Mouse (Mus musculus) frontal cortex, postnatal 36 days (tissue): ENCODE measurements around the gene Picalm.
"Not testable (repeated sequence)": the region's sequence is repeated elsewhere in the genome, so short reads cannot be mapped to it uniquely, and the experiment has no call there.

ENCODE experiments used
- DNase-seq, 2 experiments: peaks; one replicate each; pipeline ENCODE4 v3.0.0; 2022; ENCODE audit warnings: low spot score in 2 of 2

Gene Picalm

DNA sequence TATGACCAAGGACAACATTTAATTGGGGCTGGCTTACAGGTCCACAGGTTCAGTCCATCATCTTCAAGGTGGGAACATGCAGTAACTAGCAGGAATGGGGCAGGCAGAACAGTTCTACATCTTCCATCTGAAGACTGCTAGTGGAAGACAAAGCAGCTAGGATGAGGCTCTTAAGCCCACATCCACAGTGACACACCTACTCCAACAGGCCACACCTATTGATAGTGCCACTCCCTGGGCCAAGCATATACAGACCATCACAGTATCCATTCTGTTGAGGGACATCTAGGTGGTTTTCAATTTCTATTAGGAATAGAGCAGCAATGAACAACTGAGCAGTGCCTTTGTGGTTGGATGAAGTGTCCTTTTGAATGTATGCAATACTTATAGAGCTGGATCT, 80.9 kb downstream of the Picalm start:
- no peak for DNase-seq

DNA sequence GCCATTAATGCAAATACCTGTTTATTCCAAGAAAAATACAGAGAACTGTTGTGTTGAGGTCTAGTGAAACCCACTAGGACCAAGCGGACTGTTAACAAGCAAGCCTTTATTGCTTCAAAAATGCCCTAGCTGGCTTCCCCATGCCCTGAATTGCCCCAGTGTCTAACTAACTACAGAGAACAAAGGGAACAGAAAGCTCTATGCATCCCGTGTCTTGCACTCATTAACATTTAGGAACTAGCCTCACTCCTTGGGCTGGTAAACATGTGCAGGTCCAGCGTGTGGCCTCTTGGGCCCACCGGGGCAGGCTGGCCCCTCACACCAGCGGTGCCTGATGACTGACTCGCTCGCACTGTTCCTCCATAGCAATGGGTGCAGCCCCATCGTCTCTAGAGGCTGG, 86.5 kb downstream of the Picalm start:
- DNase-seq: peak in 1 of 2 experiments; percentile 27

DNA sequence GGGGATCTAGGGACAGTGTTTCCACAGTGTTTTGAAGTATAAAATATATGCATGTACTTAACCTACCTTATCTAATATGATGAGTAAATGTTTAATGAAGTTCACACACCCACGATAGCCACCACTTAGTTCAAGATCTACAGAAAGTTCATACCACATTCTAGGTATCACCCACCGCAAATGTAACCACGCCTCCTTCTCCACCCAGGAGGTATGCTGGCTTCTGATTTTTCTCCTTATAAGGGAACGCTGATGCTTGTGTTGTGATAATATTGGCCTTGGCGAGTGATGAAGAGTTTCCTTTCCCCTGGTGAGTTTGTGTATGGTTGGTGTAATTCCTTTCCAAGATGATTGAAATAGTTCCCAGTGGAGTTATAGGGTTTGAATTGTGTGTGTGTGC, 88.1 kb downstream of the Picalm start:
- DNase-seq: no peak

DNA sequence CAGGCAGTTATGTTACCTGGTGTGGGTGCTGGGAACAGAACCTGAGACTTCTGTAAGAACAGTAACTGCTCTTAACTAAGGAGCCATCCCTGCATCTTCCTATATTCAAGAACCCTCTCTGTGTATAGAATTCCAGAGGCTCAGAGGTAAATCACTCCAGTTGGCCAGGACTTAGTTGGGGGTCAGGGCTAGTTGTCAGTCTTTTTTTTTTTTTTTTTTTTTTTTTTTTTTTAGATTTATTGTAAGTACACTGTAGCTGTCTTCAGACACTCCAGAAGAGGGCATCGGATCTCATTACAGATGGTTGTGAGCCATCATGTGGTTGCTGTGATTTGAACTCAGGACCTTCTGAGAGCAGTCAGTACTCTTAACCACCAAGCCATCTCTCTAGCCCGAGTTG, 91.5 kb downstream of the Picalm start:
- DNase-seq: no peak

DNA sequence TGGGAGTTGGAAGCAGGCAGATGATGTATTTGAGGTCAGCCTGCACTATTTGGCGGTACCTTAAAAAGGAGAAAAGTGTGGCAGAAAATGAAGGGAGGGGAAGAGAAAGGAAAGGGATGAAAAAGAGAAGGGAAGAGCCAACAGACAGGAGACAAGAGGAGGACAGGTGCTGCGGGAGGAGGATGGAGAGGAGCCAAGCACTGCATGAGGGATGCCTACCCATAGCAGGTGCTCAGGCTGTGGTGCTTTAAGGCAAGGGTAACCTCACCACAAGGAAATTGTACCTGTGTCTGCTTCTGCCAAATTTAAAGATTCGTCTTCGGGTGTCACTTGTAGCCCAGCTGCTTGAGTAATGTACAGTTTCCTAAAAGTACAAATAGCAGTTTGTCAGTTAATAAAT, 98.1 kb downstream of the Picalm start:
- no peak for DNase-seq

DNA sequence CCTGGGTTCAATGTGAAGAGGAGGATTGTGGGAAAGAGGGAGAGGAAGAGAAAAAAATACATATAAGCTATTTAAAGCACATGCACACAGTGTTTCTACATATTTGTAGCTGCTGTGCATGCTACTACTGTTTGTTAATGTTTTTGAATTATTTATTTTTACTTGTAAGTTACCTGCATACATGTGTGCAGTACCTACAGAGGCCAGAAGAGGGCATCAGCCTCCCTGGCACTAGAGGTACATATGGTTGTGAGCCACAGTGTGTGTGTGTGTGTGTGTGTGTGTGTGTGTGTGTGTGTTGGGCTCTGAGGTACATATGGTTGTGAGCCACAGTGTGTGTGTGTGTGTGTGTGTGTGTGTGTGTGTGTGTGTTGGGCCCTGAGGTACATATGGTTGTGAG, 98.9 kb downstream of the Picalm start:
- not testable (repeated sequence) for DNase-seq

DNA sequence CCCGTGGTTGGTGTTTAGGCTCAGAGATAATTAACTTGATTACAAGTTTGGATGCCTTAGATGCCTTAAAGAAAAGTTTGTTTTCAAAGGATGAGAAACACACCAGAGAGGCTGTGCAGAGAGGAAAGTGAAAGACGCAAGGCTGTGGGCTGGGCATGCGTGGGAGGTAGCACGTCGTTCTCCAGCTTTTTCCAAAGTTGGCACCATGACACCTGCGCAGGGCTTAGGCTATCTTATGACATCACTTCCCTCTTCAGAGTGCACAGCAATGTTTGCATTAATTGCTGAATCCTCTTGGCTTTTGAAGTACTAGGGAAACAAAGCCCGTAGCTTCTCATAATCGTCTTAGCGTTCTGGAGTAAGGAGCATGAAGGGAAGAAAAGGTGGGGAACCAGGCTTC, 101.4 kb downstream of the Picalm start:
- DNase-seq: peak; percentile 24 to 42

DNA sequence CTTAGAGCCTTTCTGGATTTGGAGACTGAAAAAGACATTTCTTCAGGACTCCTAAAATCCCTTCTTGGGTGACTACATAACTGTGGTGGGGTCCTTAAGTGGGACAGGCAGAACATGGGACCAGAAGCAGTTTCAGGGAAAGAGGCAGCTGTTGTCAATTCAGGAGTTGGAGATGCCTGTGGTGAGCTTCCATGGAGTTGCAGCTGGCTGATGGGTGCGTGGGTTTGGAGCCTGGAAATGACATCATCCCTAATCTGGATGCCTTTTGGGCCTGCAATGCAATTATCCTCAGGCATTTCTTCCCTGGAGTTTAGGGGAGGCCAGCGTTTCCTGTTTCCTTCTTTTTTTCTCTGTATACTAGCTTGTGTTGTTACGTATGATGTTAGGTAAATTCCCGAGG, 103.9 kb downstream of the Picalm start:
- DNase-seq: no peak

DNA sequence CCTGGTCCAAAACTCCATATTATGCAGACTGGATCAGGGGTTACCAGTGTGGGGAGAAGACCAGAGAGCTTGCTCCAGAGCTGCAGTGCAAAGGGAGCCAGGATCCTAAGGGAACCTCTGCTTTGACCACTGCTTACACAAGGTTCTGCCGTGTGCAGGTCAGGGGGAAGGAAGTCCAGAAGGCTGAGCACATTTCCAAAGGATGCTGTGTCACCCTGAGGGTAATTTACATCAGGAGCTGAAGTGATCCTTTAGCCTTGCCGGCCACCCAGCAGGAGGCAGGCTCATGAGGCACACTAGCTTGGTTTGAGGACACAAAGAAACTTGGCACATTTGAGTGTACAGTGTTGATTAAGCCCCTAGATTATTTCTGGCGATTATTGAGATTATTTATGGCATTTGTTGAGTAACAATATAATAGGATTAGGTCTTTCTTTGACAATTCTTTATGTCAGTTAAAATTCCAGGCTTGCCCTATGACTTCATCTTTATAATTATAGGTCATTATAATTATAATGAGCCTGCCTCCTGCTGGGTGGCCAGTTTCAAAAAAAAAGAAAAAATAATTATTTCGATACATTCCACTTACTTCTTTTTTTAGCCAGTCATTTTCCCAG, 106.4 kb downstream of the Picalm start:
- DNase-seq: no peak

DNA sequence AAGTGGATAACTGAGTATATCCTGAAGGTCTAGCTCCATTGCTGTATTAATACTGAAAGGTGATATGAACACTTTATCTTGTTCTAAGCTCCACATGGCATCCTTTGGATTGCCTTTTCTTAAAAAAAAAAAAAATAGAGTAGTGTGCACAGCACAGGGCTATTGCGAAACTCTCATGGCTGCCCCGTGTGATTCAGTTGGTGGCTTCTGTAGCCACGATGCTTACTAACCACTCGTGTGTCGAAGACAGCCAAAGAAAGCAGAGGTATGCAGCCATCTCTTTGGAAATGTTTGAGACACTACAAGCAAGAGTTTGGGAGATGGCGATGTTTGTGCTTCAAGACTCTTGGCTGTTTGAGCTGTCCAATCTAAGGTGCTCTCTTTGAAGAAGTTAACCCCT, 113.1 kb downstream of the Picalm start:
- DNase-seq: no peak

DNA sequence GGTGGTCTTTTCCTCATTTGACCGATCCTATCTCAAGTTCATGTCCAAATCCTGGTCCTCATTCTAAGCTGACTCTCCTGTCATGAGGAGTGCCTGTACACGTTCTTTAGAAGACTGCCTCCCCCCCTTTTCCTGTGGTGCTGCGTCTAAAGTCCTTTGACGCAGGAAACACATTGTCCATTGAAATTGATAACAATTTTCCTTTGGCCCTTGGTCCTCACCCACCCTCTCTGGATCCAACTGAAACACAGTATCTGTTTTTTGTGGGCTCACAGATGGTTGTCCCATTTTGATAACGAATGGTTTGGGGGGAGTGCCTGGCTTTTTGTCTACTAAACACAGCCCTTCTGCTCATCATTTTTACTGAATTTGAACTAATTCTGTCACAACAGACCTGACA, 113.6 kb downstream of the Picalm start:
- no peak for DNase-seq

DNA sequence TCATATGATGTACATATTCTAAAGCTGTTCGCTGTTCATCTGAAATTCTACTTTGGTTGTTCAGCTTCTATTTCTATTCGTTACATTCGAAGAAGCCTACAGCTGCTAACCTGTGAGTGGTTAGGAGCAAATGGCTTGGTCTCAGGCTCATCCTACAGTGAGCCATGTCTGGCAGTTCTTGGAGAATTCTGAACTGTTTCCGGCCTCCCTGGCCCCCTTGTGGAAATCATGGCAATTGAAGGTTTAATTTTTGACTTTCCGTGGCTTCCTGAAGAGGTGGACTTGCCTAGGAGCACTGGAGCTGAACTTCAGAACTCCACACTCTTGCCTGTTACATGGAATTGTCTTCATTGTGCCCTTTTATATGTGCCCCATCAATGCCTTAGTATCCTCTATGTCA, 122.9 kb downstream of the Picalm start:
- peak in 1 of 2 experiments; percentile 17 for DNase-seq

DNA sequence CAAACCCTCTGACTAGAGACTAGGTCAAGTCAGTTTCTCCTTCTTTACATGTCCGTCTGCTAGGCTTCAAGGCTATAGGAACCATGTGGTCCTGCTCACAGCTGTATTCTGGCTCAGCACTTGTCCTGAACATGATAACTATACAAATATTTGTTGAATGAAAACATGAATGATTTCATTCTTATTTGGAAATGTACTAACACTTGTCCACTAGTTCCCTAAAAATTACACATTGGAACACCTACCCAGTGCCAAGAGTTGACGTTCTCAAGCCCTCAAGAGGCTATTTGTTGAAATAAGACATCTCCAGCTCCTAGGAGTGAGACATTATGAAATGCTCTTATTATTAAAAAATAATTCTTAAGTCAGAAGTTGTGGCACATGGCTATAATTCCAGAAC, 128.7 kb downstream of the Picalm start:
- DNase-seq: no peak

DNA sequence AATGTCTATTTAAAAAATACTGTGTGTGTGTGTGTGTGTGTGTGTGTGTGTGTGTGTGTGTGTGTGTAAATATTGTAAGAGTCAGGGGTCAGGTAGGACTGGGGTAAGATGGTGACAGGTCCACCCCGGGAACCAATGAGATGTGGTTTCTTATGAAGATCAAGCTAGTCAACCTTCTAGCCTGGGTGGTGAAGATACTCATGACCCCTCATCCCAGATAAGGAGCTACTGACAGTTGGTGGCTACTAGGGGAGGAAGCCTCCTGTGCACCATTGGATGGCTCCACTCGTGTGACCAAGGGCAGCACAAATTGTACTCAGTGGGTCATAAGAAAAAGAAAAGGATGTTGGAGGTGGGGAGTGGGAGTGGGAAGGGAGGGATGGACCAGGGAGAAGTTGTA, 129.9 kb downstream of the Picalm start:
- DNase-seq: no peak

DNA sequence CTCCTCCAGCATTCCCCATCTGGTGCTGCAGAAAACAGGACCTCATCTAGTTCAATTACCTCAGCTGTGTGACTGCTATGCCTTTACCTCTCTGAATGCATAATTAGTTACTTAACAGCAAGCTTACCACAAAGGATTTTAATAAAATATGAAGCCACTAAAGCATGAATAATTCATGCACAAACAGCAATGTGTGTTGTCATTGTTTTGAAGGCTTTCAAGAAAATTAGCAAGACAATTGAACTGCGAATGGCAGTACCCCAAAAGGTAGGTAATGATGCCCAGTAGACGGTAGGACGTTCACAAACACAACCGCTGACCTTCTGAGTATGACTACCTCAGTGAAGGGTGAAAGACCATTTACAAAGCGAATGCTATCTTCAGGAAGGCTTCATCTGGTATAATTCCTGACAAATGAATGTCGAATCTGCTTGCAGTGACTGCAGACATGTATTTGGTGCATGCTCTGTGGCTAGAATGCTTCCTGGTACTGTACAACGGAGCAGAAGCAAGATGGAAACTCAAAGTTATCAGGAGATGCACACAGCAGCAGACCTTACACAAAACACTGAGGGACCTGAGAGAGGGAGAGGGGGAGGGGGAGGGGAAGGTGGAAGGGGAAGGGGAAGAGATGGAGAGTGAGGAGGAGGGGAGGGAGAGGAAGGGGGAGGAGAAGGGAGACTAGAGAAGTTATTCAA, 132.0 kb downstream of the Picalm start:
- no peak for DNase-seq
